ENCODE assay signal across 8 mouse cellular contexts in genomic region chr13:95951098-95951894, GRCm38 (mm10). TPM values are rescaled to one million over a fixed set of nuclear protein-coding genes. Genes with fewer than 3 reads are reported as not detected.
A peak's percentile ranks its signal among the peaks of the same experiment; 100 is the strongest.
DNase-seq lines count a peak whose midpoint lies in the region; ATAC-seq and TF ChIP-seq lines count a peak whose summit lies in the region.

No protein-coding gene starts in this region.

- peak; percentile 42 for TF ChIP-seq CTCF in heart, postnatal 0 days (IDR thresholded peaks at IDR 0.05; ENCODE audit: low read depth)
- peak; percentile 35 for TF ChIP-seq CTCF in E14TG2a.4 (conservative IDR thresholded peaks at IDR 0.05; ENCODE audit: low read length)

- H3K4me3 ChIP-seq in heart, postnatal 0 days (ENCODE audit: low read depth, low read length), result no peak overlapping the region
- no peak overlapping the region for H3K4me3 ChIP-seq in heart, embryonic 10.5 days
- no peak overlapping the region for H3K4me3 ChIP-seq in E14TG2a.4 (replicated peaks; ENCODE audit: low read length)
- no peak overlapping the region; the same call in 1 of the 2 replicates for H3K4me3 ChIP-seq in liver, embryonic 16.5 days (ENCODE audit: low read depth, low read length)

- no peak overlapping the region for H3K9ac ChIP-seq in heart, postnatal 0 days (replicated peaks; ENCODE audit: low read depth, low read length)
- peak overlapping the region; percentile 50; the same call in 1 of the 2 replicates for H3K9ac ChIP-seq in liver, embryonic 16.5 days (ENCODE audit: low read depth, low read length)

- no peak overlapping the region for H3K27ac ChIP-seq in heart, postnatal 0 days (ENCODE audit: low read depth)
- H3K27ac ChIP-seq in heart, embryonic 10.5 days, result no peak overlapping the region
- H3K27ac ChIP-seq in liver, embryonic 16.5 days (ENCODE audit: low read length), result peak overlapping the region; percentile 29; the same call in 1 of the 2 replicates

- no peaks in the 10 kb centered on the region for H3K27me3 ChIP-seq in heart, postnatal 0 days (ENCODE audit: control insufficient read depth, insufficient read depth, low read length)
- H3K27me3 ChIP-seq in heart, embryonic 10.5 days (ENCODE audit: insufficient read depth, poor library complexity, severe bottlenecking), result no peaks in the 10 kb centered on the region
- no peaks in the 10 kb centered on the region for H3K27me3 ChIP-seq in E14TG2a.4 (ENCODE audit: insufficient read depth, low read length)
- H3K27me3 ChIP-seq in liver, embryonic 16.5 days (ENCODE audit: control insufficient read depth, insufficient read depth, low read depth, low read length), result no peaks in the 10 kb centered on the region

- DNase-seq in heart, postnatal 0 days (ENCODE audit: low spot score), result no peak
- DNase-seq in heart, embryonic 10.5 days (ENCODE audit: low spot score), result no peak
- peak; percentile 10 for DNase-seq in cerebellum, adult 9-11 months
- DNase-seq in kidney, adult 11 months, result peak; percentile 43
- peak; percentile 50 for DNase-seq in testis, postnatal 10 days (ENCODE audit: low spot score)
- DNase-seq in gastrocnemius, adult 18-20 months (ENCODE audit: low spot score), result no peak

- 0 out of 2 replicates have a peak, but pooled peaks have one; percentile 27 for ATAC-seq in heart, postnatal 0 days (ENCODE audit: insufficient read depth, low read depth)
- ATAC-seq in liver, embryonic 16.5 days (ENCODE audit: low read depth), result peak; percentile 45

- no peak for TF ChIP-seq EP300 in heart, postnatal 0 days (IDR thresholded peaks at IDR 0.05; ENCODE audit: low read depth)

- H3K4me2 ChIP-seq in heart, postnatal 0 days (ENCODE audit: low read depth, low read length), result no peak overlapping the region
- H3K4me2 ChIP-seq in liver, embryonic 16.5 days (ENCODE audit: low read depth, low read length), result peak overlapping the region; percentile 45

- WGBS in heart, postnatal 0 days, result 48% methylated on average over 7 of the region's 7 CpGs
- 49% methylated on average over 7 of the region's 7 CpGs for WGBS in heart, embryonic 10.5 days
- WGBS in liver, embryonic 16.5 days (ENCODE audit: insufficient replicate concordance), result 33% methylated on average over 7 of the region's 7 CpGs

- 0 out of 2 replicates have a peak, but pooled peaks cover 6% of the 10 kb centered on the region for H3K4me1 ChIP-seq in heart, postnatal 0 days (ENCODE audit: control insufficient read depth, insufficient read depth)
- H3K4me1 ChIP-seq in heart, embryonic 10.5 days, result peaks cover 22% of the 10 kb centered on the region
- H3K4me1 ChIP-seq in E14TG2a.4 (replicated peaks; ENCODE audit: low read depth, low read length), result peaks cover 7% of the 10 kb centered on the region
- H3K4me1 ChIP-seq in liver, embryonic 16.5 days (ENCODE audit: control insufficient read depth, low read depth, low read length), result peaks cover 38% of the 10 kb centered on the region

- no peaks in the 10 kb centered on the region for H3K36me3 ChIP-seq in heart, postnatal 0 days (replicated peaks; ENCODE audit: control insufficient read depth, insufficient read depth, low read length)
- H3K36me3 ChIP-seq in heart, embryonic 10.5 days, result no peaks in the 10 kb centered on the region
- no peaks in the 10 kb centered on the region for H3K36me3 ChIP-seq in E14TG2a.4 (ENCODE audit: insufficient read depth, low read length)
- H3K36me3 ChIP-seq in liver, embryonic 16.5 days (ENCODE audit: control insufficient read depth, insufficient read depth), result no peaks in the 10 kb centered on the region

- no peaks in the 10 kb centered on the region for H3K9me3 ChIP-seq in heart, postnatal 0 days (replicated peaks; ENCODE audit: control insufficient read depth, low read length)
- no peaks in the 10 kb centered on the region for H3K9me3 ChIP-seq in heart, embryonic 10.5 days
- no peaks in the 10 kb centered on the region for H3K9me3 ChIP-seq in E14TG2a.4 (ENCODE audit: low read length)
- H3K9me3 ChIP-seq in liver, embryonic 16.5 days (replicated peaks; ENCODE audit: control insufficient read depth, low read length), result no peaks in the 10 kb centered on the region

RNA-seq across cellular contexts. Expression of gene Iqgap2, which starts 59.6 kb away (rescaled TPM):
- 1.3 and 2.0 TPM in 2 replicates for total RNA-seq in heart, postnatal 0 days (2014; rRNA removed; ENCODE audit: low replicate concordance)
- polyA plus RNA-seq in heart, postnatal 0 days (2015; fragmentation: Nextera tagmentation; extraction: Ambion mirVana), result 0.83 and 1.0 TPM in 2 replicates
- polyA plus RNA-seq in heart, embryonic 10.5 days (2016; fragmentation: Nextera tagmentation; extraction: Ambion mirVana), result 6.2 and 7.8 TPM in 2 replicates
- polyA plus RNA-seq in liver, embryonic 16.5 days (2015; fragmentation: Nextera tagmentation; extraction: Ambion mirVana), result 19.3 and 20.3 TPM in 2 replicates
- 1 to 10 TPM; 1.0 to 1.5 TPM for total RNA-seq in gastrocnemius, adult 18-20 months (2021)

Comparison
In these comparisons a context has a peak if more than half of its experiments do, and no peak if none do; other contexts are left out.
1. DNase-seq: peak in cerebellum, adult 9-11 months (single experiment), kidney, adult 11 months (single experiment) and testis, postnatal 10 days (single experiment); none in heart, postnatal 0 days (single experiment), heart, embryonic 10.5 days (single experiment) and gastrocnemius, adult 18-20 months (single experiment).